Mouse (Mus musculus) embryonic fibroblast, embryonic 13.5 days (primary cell): ENCODE measurements around the gene Elp6.

Experiments
- CTCF ChIP-seq: IDR thresholded peaks from 2 replicates; pipeline ENCODE4 v1.5.1; 2011; ENCODE audit warnings: mild to moderate bottlenecking, control low read depth, low read length, moderate library complexity, borderline replicate concordance; ENCODE audit not compliant: insufficient read depth
- POLR2A ChIP-seq: IDR thresholded peaks from 2 replicates; pipeline ENCODE4 v1.6.1; 2011; ENCODE audit warnings: low read depth, mild to moderate bottlenecking, control low read depth, low read length, moderate library complexity

GRCm38 (mm10) chr9:110304516-110304915 is 457 bp upstream of the Elp6 start:
- TF ChIP-seq CTCF = no peak
- no peak for TF ChIP-seq POLR2A
